Mouse (Mus musculus) liver, embryonic 18 days (tissue): ENCODE measurements around the gene Sox3. TPM values are rescaled to one million over a fixed set of nuclear protein-coding genes. Genes with fewer than 3 reads are reported as not detected.

ENCODE experiments used
- polyA plus RNA-seq: library from polyadenylated mRNA; depleted of rRNA; stranded (reverse); fragments of >200 nt; gene quantifications from 2 replicates; pipeline ENCODE4 v1.2.3, GENCODE M21; 2012; rRNA removed

Gene Sox3
- not detected in 2 replicates for polyA plus RNA-seq

GRCm38 (mm10) chrX:60892801-60893681 lies at the start of gene Sox3:
Sox3 (minus strand) TSS chrX:60893430.

